Mouse (Mus musculus) megakaryocyte, embryonic 14.5 days (primary cell): ENCODE measurements around the gene Nsun2.

Experiments
- FLI1 ChIP-seq: IDR thresholded peaks from 2 replicates; pipeline ENCODE4 v1.6.1; 2012; ENCODE audit warnings: low read length, inconsistent platforms, mixed read lengths
- GATA1 ChIP-seq: IDR thresholded peaks from 3 replicates; pipeline ENCODE4 v1.6.1; 2012; ENCODE audit warnings: mixed read lengths, low read length, inconsistent platforms, borderline replicate concordance

- TF ChIP-seq FLI1 (no peak), GATA1 (no peak)
These were observed at the start of gene Nsun2 for GRCm38 (mm10) chr13:69533405-69534333.
